Mouse (Mus musculus): ENCODE results near the gene Igsf9.

DNA sequence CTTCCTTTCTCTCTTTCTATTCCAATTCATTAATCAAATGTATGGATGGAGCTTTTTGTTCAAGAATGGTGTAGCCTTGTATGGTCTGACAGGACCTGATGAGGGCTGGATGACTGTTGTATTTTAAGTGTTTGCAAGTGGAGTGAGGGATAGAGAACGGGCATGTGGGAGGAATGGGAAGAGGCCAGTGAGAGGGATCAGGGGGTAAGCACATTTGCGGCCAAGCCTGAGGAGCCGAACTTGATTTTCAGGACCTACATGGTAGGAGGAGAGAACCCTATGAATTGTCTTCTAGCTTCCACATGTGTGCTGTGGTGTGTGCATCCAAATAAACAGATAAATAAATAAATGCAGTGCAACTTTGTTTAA, 49.0 kb upstream of the Igsf9 start:
- TF ChIP-seq CTCF (IDR thresholded peaks at IDR 0.05) (no peak), EP300 (IDR thresholded peaks at IDR 0.05) (no peak)
